Mouse (Mus musculus) lung, embryonic 14.5 days (tissue): ENCODE results near the gene Stap2. TPM values are rescaled to one million over a fixed set of nuclear protein-coding genes. Genes with fewer than 3 reads are reported as not detected.

Experiments used
- ATAC-seq: fragments of 200-750 bp; cut with Nextera tagmentation; 2 replicates; pipeline ENCODE4 v1.8.0; 2017; ENCODE audit warnings: mild to moderate bottlenecking, moderate TSS enrichment, moderate library complexity; ENCODE audit not compliant: insufficient read depth
- DNase-seq: peaks from one replicate; pipeline ENCODE4 v3.0.0-alpha.2; 2015
- H3K27ac ChIP-seq: fragments of 300-500 bp; sonication (generic); 2 replicates; pipeline ENCODE4 v1.5.1; 2014; ENCODE audit warnings: low read depth, mild to moderate bottlenecking, moderate library complexity
- H3K27me3 ChIP-seq: fragments of 300-500 bp; sonication (generic); 2 replicates; pipeline ENCODE4 v1.6.1; 2014; ENCODE audit warnings: low read length, control low read depth; ENCODE audit not compliant: insufficient read depth
- H3K36me3 ChIP-seq: fragments of 300-500 bp; sonication (generic); 2 replicates; pipeline ENCODE4 v1.6.1; 2014; ENCODE audit warnings: control low read depth; ENCODE audit not compliant: insufficient read depth
- H3K4me1 ChIP-seq: fragments of 300-500 bp; sonication (generic); 2 replicates; pipeline ENCODE4 v1.6.1; 2014; ENCODE audit warnings: antibody characterized with exemption, control low read depth; ENCODE audit not compliant: insufficient read depth
- H3K4me2 ChIP-seq: fragments of 300-500 bp; sonication (generic); 2 replicates; pipeline ENCODE4 v1.6.1; 2014; ENCODE audit warnings: mild to moderate bottlenecking
- H3K4me3 ChIP-seq: fragments of 300-500 bp; sonication (generic); 2 replicates; pipeline ENCODE4 v1.5.1; 2014; ENCODE audit warnings: low read depth, low read length
- H3K9ac ChIP-seq: fragments of 300-500 bp; sonication (generic); 2 replicates; pipeline ENCODE4 v1.6.1; 2014
- H3K9me3 ChIP-seq: fragments of 300-500 bp; sonication (generic); 2 replicates; pipeline ENCODE4 v1.6.1; 2016; ENCODE audit warnings: low read depth, low read length, control low read depth
- CTCF ChIP-seq: IDR thresholded peaks from 2 replicates; pipeline ENCODE4 v1.5.1; 2016; ENCODE audit warnings: antibody characterized with exemption, low read depth
- WGBS: fragments of 180-500 bp; shearing (Covaris S2); extraction: QIAGEN DNeasy Blood & Tissue Kit; methylation state at CpG from one replicate; pipeline ENCODE4 v1.1.7; 2014; 5-methylcytosine and 5-hydroxymethylcytosine counted together
- polyA plus RNA-seq: library from polyadenylated mRNA; unstranded; fragments of >200 nt; fragmentation: Nextera tagmentation; extraction: Ambion mirVana; gene quantifications from 2 replicates; pipeline ENCODE4 v1.2.1, GENCODE M21; 2014

Stap2 gene
- polyA plus RNA-seq, 1 experiment from 2014 or later: 14.4 TPM

DNA sequence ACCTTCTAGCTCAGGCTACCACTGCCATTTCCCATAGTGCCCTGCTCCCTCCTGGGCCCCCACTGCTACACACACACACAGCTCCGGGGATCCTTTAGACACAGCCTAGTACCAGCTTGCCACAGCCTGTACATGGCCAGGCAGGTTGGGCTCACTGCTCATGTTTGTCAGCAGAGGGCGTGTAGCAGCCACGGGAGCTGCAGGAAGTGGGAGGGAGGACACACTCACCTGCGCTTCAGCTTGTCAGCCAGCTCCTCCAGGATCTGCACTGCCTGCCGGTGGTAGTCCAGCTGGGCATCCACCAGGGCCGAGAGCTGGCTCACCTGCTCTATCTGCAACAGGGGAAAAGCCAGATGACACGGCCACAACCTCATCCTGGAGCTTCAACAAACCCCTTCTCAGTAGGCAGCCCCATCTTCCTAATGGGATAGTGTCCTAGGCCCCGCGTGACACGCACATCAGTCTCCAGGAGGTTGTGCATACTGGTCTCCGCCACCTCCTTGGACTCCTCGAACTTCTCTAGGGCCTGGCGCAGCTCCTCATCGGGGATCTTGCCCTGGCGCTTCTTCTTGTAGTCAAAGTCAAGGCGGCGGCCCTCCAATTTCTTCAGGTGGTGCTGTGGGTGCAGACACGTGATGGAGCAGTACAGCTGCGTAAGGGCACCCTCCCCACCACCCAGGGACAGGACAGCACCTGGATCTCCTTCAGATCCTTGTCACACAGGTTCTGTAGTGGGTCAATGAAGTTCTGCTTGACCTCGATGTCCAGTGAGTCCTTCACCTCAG lies 13.2 kb upstream of the Stap2 start:
- peak; percentile 59 for TF ChIP-seq CTCF
- no peak overlapping the region for H3K4me3 ChIP-seq
- H3K27me3 ChIP-seq: no peaks in the 10 kb centered on the region
- H3K9me3 ChIP-seq: no peaks in the 10 kb centered on the region
- H3K36me3 ChIP-seq: peaks cover 72% of the 10 kb centered on the region
- ATAC-seq (peak; percentile 25), DNase-seq (peak; percentile 43)
- 66% methylated on average over 20 of the region's 20 CpGs for WGBS
- H3K9ac ChIP-seq: no peak overlapping the region
- H3K4me1 ChIP-seq: no peaks in the 10 kb centered on the region
- no peak overlapping the region for H3K27ac ChIP-seq
- no peak overlapping the region for H3K4me2 ChIP-seq

DNA sequence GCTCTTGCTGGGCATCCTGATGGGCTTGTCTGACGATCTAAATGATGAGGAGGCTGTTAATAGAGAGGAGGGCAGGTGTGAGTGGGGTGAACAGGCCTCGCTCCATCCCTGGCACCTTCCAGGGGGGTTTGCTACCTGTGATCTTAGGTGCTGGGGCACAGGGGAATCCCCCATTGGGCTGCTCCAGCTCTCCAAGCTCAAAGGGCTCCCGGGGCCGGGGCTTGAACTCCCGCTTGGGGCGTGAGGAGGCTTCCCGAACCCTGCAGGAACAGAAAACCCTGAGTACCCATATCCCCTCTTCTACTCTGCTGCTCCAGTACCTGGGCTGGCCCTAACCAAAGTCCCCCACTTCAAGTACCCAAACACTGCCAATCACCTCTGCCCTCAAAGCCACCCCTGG lies 12.5 kb upstream of the Stap2 start:
- no peak for TF ChIP-seq CTCF
- no peak overlapping the region for H3K27ac ChIP-seq
- H3K4me1 ChIP-seq: no peaks in the 10 kb centered on the region
- ATAC-seq: no peak
- peaks cover 78% of the 10 kb centered on the region for H3K36me3 ChIP-seq
- DNase-seq: no peak
- H3K4me2 ChIP-seq: no peak overlapping the region
- no peak overlapping the region for H3K4me3 ChIP-seq
- H3K9me3 ChIP-seq: no peaks in the 10 kb centered on the region
- WGBS: 84% methylated on average over 7 of the region's 7 CpGs
- no peaks in the 10 kb centered on the region for H3K27me3 ChIP-seq
- no peak overlapping the region for H3K9ac ChIP-seq

GRCm38 (mm10) chr17:56016793-56017785 lies 11.7 kb upstream of the Stap2 start:
- no peak for ATAC-seq

DNA sequence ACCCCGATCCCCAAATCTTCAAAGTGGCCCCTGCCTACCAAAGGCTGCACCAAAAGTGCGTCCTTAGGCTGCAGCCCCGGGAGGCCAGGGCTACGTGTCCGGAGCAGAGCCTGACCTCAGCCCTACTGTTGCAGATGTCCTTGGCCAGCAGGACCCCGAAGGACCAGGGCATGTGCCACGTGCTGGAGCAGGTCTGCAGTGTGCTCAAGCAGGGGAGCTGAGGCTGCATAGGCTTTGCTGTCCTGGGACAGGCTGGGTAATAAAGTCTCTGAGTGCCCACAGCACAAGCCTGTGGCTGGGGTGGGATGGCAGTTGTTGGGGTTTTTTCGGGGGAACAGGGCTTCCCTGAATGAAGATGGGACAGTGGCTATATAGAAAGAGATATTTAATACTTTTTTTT lies 11.0 kb upstream of the Stap2 start:
- Histone ChIP-seq H3K36me3 (peaks cover 84% of the 10 kb centered on the region), H3K27ac (no peak overlapping the region), H3K4me1 (no peaks in the 10 kb centered on the region), H3K9me3 (no peaks in the 10 kb centered on the region), H3K4me2 (no peak overlapping the region), H3K9ac (no peak overlapping the region), H3K4me3 (no peak overlapping the region), H3K27me3 (no peaks in the 10 kb centered on the region)
- no peak for DNase-seq
- TF ChIP-seq CTCF: no peak
- ATAC-seq: no peak
- 87% methylated on average over 8 of the region's 8 CpGs for WGBS

More at GRCm38 (mm10) chr17:56016793-56017785, 11.7 kb upstream of the Stap2 start:
- Histone ChIP-seq H3K9ac (no peak overlapping the region), H3K36me3 (peaks cover 77% of the 10 kb centered on the region), H3K27ac (no peak overlapping the region), H3K4me1 (no peaks in the 10 kb centered on the region), H3K4me2 (no peak overlapping the region), H3K27me3 (no peaks in the 10 kb centered on the region), H3K4me3 (no peak overlapping the region), H3K9me3 (no peaks in the 10 kb centered on the region)
- DNase-seq: no peak
- no peak for TF ChIP-seq CTCF
- 79% methylated on average over 15 of the region's 15 CpGs for WGBS

DNA sequence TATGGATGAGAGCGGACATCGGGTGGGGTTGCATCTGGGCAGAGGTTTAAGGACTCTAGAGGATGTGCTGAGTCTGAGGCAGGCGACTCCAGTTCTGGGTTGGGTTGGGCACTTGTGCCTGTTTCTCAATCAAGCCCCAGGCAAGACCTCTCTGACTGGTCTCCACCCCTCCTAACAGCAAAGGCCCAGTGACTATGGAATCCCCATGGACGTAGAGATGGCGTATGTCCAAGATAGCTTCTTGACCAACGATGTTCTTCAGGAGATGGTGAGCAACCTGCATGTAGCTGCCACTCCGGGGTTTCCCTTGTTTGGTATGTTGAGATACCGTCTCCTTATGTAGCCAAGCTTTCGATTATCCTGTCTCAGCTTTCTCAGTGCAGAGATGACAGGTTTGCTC lies 9.9 kb upstream of the Stap2 start:
- WGBS: 91% methylated on average over 9 of the region's 9 CpGs
- ATAC-seq: no peak
- Histone ChIP-seq H3K27me3 (no peaks in the 10 kb centered on the region), H3K4me3 (no peak overlapping the region), H3K4me1 (0 out of 2 replicates have a peak, but pooled peaks cover 3% of the 10 kb centered on the region), H3K36me3 (peaks cover 83% of the 10 kb centered on the region), H3K4me2 (no peak overlapping the region), H3K9me3 (no peaks in the 10 kb centered on the region), H3K27ac (no peak overlapping the region), H3K9ac (no peak overlapping the region)
- TF ChIP-seq CTCF: no peak
- no peak for DNase-seq

DNA sequence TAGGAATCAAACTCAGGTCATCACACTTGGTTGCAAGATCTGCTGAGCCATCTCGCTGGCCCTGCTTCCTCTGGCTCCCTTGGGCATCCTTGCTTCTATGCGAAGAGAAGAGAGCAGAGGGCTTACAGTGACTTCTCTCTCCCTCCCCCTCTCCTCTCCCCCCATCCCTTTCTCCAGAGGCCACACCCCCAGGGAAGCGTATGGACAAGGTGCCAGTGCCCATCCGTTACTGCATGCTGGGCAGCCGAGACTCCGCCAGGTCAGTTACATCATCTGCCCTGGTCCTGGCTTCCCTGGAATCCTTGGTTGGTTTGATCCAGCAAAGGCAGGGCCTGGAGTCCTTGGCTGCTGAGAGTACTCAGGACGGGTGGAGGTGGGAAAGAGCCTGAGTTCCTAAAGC lies 6.1 kb upstream of the Stap2 start:
- Histone ChIP-seq H3K27ac (no peak overlapping the region), H3K4me1 (0 out of 2 replicates have a peak, but pooled peaks cover 13% of the 10 kb centered on the region), H3K9ac (no peak overlapping the region), H3K27me3 (no peaks in the 10 kb centered on the region), H3K4me2 (no peak overlapping the region), H3K36me3 (peaks cover 44% of the 10 kb centered on the region), H3K9me3 (no peaks in the 10 kb centered on the region), H3K4me3 (no peak overlapping the region)
- ATAC-seq (no peak), DNase-seq (no peak)
- WGBS: 88% methylated on average over 7 of the region's 7 CpGs
- TF ChIP-seq CTCF: no peak

DNA sequence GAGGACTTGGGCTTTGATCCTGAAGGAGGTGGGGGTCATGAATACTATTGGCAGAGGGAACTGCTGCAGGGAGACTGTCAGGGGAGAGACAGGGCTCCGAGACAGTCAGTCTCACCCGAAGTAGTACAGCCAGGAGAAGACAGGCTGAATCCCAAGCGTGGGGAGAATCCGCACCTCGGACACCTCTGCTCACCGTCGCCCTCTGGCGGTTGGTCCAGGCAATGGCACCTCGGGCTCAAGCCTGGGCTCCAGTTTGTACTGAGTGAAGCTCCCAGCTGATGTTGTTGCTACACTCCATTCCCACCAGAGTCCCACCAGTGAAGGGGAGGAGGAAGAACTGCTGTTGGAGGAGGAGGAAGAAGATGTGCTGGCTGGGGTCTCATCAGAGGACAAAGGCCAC lies 5.3 kb upstream of the Stap2 start:
- DNase-seq: peak; percentile 81
- WGBS: 11% methylated on average over 9 of the region's 9 CpGs
- Histone ChIP-seq H3K4me2 (peak overlapping the region; percentile 100), H3K27me3 (0 out of 2 replicates have a peak, but pooled peaks cover 2% of the 10 kb centered on the region), H3K36me3 (peaks cover 37% of the 10 kb centered on the region), H3K9me3 (no peaks in the 10 kb centered on the region), H3K27ac (no peak overlapping the region), H3K9ac (peak overlapping the region; percentile 68; the same call in 1 of the 2 replicates), H3K4me3 (peak overlapping the region; percentile 80; the same call in 1 of the 2 replicates), H3K4me1 (0 out of 2 replicates have a peak, but pooled peaks cover 13% of the 10 kb centered on the region)
- TF ChIP-seq CTCF: peak; percentile 98
- ATAC-seq: no peak
